21 mouse cellular contexts compared by ENCODE assay signal in genomic region chr3:146374596-146375175, GRCm38 (mm10). TPM values are rescaled to one million over a fixed set of nuclear protein-coding genes. Genes with fewer than 3 reads are reported as not detected.
A peak's percentile ranks its signal among the peaks of the same experiment; 100 is the strongest.
DNase-seq lines count a peak whose midpoint lies in the region; ATAC-seq and TF ChIP-seq lines count a peak whose summit lies in the region.
"Had no signal": no experiment of that assay in that cellular context is flagged by ENCODE, and none has a peak within 500 bp of the region (broad histone marks: within the 10 kb centered on the region; RNA-seq: fewer than 3 reads in every experiment).

No protein-coding gene starts in this region.

- no peak overlapping the region for H3K9ac ChIP-seq in forebrain, postnatal 0 days
- H3K9ac ChIP-seq in liver, embryonic 13.5 days, result no peak overlapping the region
- H3K9ac ChIP-seq in liver, embryonic 11.5 days (ENCODE audit: low read depth, low read length), result no peak overlapping the region
- no peak overlapping the region for H3K9ac ChIP-seq in heart, adult 2 months (ENCODE audit: low read depth, low read length)
- H3K9ac ChIP-seq: embryonic facial prominence, embryonic 13.5 days; heart, embryonic 15.5 days; hindbrain, embryonic 14.5 days; intestine, embryonic 15.5 days had no signal

- no peak for DNase-seq in forebrain, embryonic 10.5 days (ENCODE audit: extremely low spot score, low spot score)
- no peak for DNase-seq in forebrain, postnatal 0 days
- peak; percentile 22 for DNase-seq in heart, embryonic 10.5 days (ENCODE audit: low spot score)
- DNase-seq in heart, postnatal 10 days, result no peak
- no peak for DNase-seq in liver, embryonic 13.5 days
- DNase-seq in liver, embryonic 11.5 days (ENCODE audit: low spot score), result no peak
- DNase-seq in retina, postnatal 1 day, result peak; percentile 76
- DNase-seq in heart, adult 2 months, result no peak
- DNase-seq: adrenal gland, postnatal 10 days; B cell, adult 2 months; cerebellum, adult 11-12 months; cerebellum, adult 9-10 months; cerebellum, postnatal 25 days; gastrocnemius, postnatal 14 days had no signal

- TF ChIP-seq CTCF in forebrain, postnatal 0 days (IDR thresholded peaks at IDR 0.05; ENCODE audit: low read depth), result no peak
- no peak for TF ChIP-seq CTCF in heart, adult 2 months (IDR thresholded peaks at IDR 0.05)

- H3K4me3 ChIP-seq in forebrain, embryonic 10.5 days, result no peak overlapping the region
- H3K4me3 ChIP-seq in forebrain, postnatal 0 days (ENCODE audit: low read depth, low read length), result no peak overlapping the region
- H3K4me3 ChIP-seq in heart, embryonic 10.5 days, result no peak overlapping the region
- H3K4me3 ChIP-seq in liver, embryonic 13.5 days (replicated peaks), result no peak overlapping the region
- H3K4me3 ChIP-seq in liver, embryonic 11.5 days (ENCODE audit: low read depth, low read length), result no peak overlapping the region
- H3K4me3 ChIP-seq in heart, adult 2 months, result no peak overlapping the region
- H3K4me3 ChIP-seq: embryonic facial prominence, embryonic 13.5 days; heart, embryonic 15.5 days; hindbrain, embryonic 10.5 days; intestine, embryonic 15.5 days had no signal

- no peaks in the 10 kb centered on the region for H3K79me2 ChIP-seq in heart, adult 2 months (replicated peaks; ENCODE audit: control insufficient read depth, insufficient read depth, low read length)

- no peaks in the 10 kb centered on the region for H3K36me3 ChIP-seq in forebrain, embryonic 10.5 days (replicated peaks)
- H3K36me3 ChIP-seq in forebrain, postnatal 0 days (ENCODE audit: insufficient read depth), result no peaks in the 10 kb centered on the region
- H3K36me3 ChIP-seq in heart, embryonic 10.5 days, result no peaks in the 10 kb centered on the region
- H3K36me3 ChIP-seq in liver, embryonic 13.5 days, result no peaks in the 10 kb centered on the region
- no peaks in the 10 kb centered on the region for H3K36me3 ChIP-seq in liver, embryonic 11.5 days (ENCODE audit: control insufficient read depth, insufficient read depth, low read length)
- no peaks in the 10 kb centered on the region for H3K36me3 ChIP-seq in heart, adult 2 months (ENCODE audit: control insufficient read depth, insufficient read depth, low read length)
- H3K36me3 ChIP-seq: embryonic facial prominence, embryonic 13.5 days; G1E; heart, embryonic 15.5 days; hindbrain, embryonic 10.5 days; intestine, embryonic 15.5 days had no signal

- H3K9me3 ChIP-seq in forebrain, embryonic 10.5 days, result no peaks in the 10 kb centered on the region
- no peaks in the 10 kb centered on the region for H3K9me3 ChIP-seq in forebrain, postnatal 0 days (ENCODE audit: low read length)
- no peaks in the 10 kb centered on the region for H3K9me3 ChIP-seq in heart, embryonic 10.5 days
- H3K9me3 ChIP-seq in liver, embryonic 13.5 days (replicated peaks), result no peaks in the 10 kb centered on the region
- no peaks in the 10 kb centered on the region for H3K9me3 ChIP-seq in liver, embryonic 11.5 days (ENCODE audit: control insufficient read depth, low read length)
- H3K9me3 ChIP-seq: embryonic facial prominence, embryonic 13.5 days; G1E; heart, embryonic 15.5 days; hindbrain, embryonic 10.5 days; intestine, embryonic 15.5 days had no signal

- H3K4me1 ChIP-seq in forebrain, embryonic 10.5 days, result peaks cover 51% of the 10 kb centered on the region
- H3K4me1 ChIP-seq in forebrain, postnatal 0 days (ENCODE audit: insufficient read depth), result no peaks in the 10 kb centered on the region
- peaks cover 10% of the 10 kb centered on the region; the same call in 1 of the 2 replicates for H3K4me1 ChIP-seq in heart, embryonic 10.5 days
- peaks cover 57% of the 10 kb centered on the region for H3K4me1 ChIP-seq in liver, embryonic 13.5 days (replicated peaks)
- H3K4me1 ChIP-seq in liver, embryonic 11.5 days (replicated peaks; ENCODE audit: control insufficient read depth, insufficient read depth, low read length), result peaks cover 22% of the 10 kb centered on the region
- no peaks in the 10 kb centered on the region for H3K4me1 ChIP-seq in heart, adult 2 months (ENCODE audit: control insufficient read depth, insufficient read depth, low read length)
- H3K4me1 ChIP-seq: embryonic facial prominence, embryonic 13.5 days; heart, embryonic 15.5 days; intestine, embryonic 15.5 days had no signal

- H3K27ac ChIP-seq in forebrain, embryonic 10.5 days, result peak overlapping the region; percentile 54
- H3K27ac ChIP-seq in forebrain, postnatal 0 days (ENCODE audit: low read depth, low read length), result no peak overlapping the region
- no peak overlapping the region for H3K27ac ChIP-seq in heart, embryonic 10.5 days
- H3K27ac ChIP-seq in liver, embryonic 13.5 days, result peak overlapping the region; percentile 94
- H3K27ac ChIP-seq in liver, embryonic 11.5 days (ENCODE audit: low read depth, low read length), result no peak overlapping the region
- H3K27ac ChIP-seq in heart, adult 2 months, result no peak overlapping the region
- H3K27ac ChIP-seq: embryonic facial prominence, embryonic 13.5 days; heart, embryonic 15.5 days; hindbrain, embryonic 10.5 days; hindbrain, embryonic 14.5 days; intestine, embryonic 15.5 days had no signal

- TF ChIP-seq POLR2A in heart, adult 2 months (IDR thresholded peaks at IDR 0.05; ENCODE audit: insufficient read depth, low read depth, low read length), result no peak

- H3K4me2 ChIP-seq in forebrain, postnatal 0 days (ENCODE audit: low read depth), result no peak overlapping the region
- H3K4me2 ChIP-seq in liver, embryonic 13.5 days, result no peak overlapping the region
- no peak overlapping the region for H3K4me2 ChIP-seq in liver, embryonic 11.5 days
- H3K4me2 ChIP-seq: embryonic facial prominence, embryonic 13.5 days; heart, embryonic 15.5 days; hindbrain, embryonic 14.5 days; intestine, embryonic 15.5 days had no signal

- intact Hi-C loops in heart, postnatal 10 days (cut with DNase I), result no loop called here
- intact Hi-C loops in heart, adult 2 months (cut with DNase I), result no loop called here

- WGBS in forebrain, embryonic 10.5 days, result 58% methylated on average over 3 of the region's 3 CpGs
- 49% methylated on average over 3 of the region's 3 CpGs for WGBS in forebrain, postnatal 0 days
- WGBS in heart, embryonic 10.5 days, result 87% methylated on average over 3 of the region's 3 CpGs
- WGBS in liver, embryonic 13.5 days (ENCODE audit: insufficient replicate concordance), result 82% methylated on average over 3 of the region's 3 CpGs
- 83% methylated on average over 3 of the region's 3 CpGs for WGBS in liver, embryonic 11.5 days
- WGBS in heart, adult 2 months, result 87% methylated on average over 3 of the region's 3 CpGs

- peaks cover 74% of the 10 kb centered on the region for H3K27me3 ChIP-seq in forebrain, embryonic 10.5 days (ENCODE audit: poor library complexity, severe bottlenecking)
- no peaks in the 10 kb centered on the region for H3K27me3 ChIP-seq in forebrain, postnatal 0 days (ENCODE audit: insufficient read depth, low read length)
- H3K27me3 ChIP-seq in heart, embryonic 10.5 days (ENCODE audit: insufficient read depth, poor library complexity, severe bottlenecking), result no peaks in the 10 kb centered on the region
- no peaks in the 10 kb centered on the region for H3K27me3 ChIP-seq in liver, embryonic 13.5 days
- no peaks in the 10 kb centered on the region for H3K27me3 ChIP-seq in liver, embryonic 11.5 days (replicated peaks; ENCODE audit: control insufficient read depth, insufficient read depth, low read length)
- no peaks in the 10 kb centered on the region for H3K27me3 ChIP-seq in heart, adult 2 months (ENCODE audit: control insufficient read depth, insufficient read depth, low read length)
- H3K27me3 ChIP-seq: embryonic facial prominence, embryonic 13.5 days; heart, embryonic 15.5 days; intestine, embryonic 15.5 days had no signal

- no peak for TF ChIP-seq EP300 in heart, adult 2 months (IDR thresholded peaks at IDR 0.05; ENCODE audit: insufficient read depth, low read depth, low read length)

- no peak for ATAC-seq in forebrain, postnatal 0 days
- no peak for ATAC-seq in liver, embryonic 13.5 days (ENCODE audit: low read depth)
- no peak for ATAC-seq in liver, embryonic 11.5 days (replicated peaks; ENCODE audit: low FRiP score)
- ATAC-seq: CD4-positive, CD25-positive, alpha-beta regulatory T cell, adult 4 months; intestine, embryonic 15.5 days had no signal

RNA-seq across cellular contexts. Expression of gene Ssx2ip, which starts 29.8 kb away (rescaled TPM):
- 39.0 and 41.5 TPM in 2 replicates for polyA plus RNA-seq in forebrain, embryonic 10.5 days (2016; fragmentation: Nextera tagmentation; extraction: Ambion mirVana)
- 43.2 and 43.5 TPM in 2 replicates for total RNA-seq in forebrain, postnatal 0 days (2014; rRNA removed)
- polyA plus RNA-seq in forebrain, postnatal 0 days (2015; fragmentation: Nextera tagmentation; extraction: Ambion mirVana), result 19.8 and 26.6 TPM in 2 replicates
- 29.8 and 35.8 TPM in 2 replicates for polyA plus RNA-seq in heart, embryonic 10.5 days (2016; fragmentation: Nextera tagmentation; extraction: Ambion mirVana)
- total RNA-seq in heart, postnatal 10 days (2021), result 10 to 100 TPM; 11.7 to 15.3 TPM
- 105 and 130 TPM in 2 replicates for polyA plus RNA-seq in liver, embryonic 13.5 days (2015; fragmentation: Nextera tagmentation; extraction: Ambion mirVana)
- 109 and 130 TPM in 2 replicates for polyA plus RNA-seq in liver, embryonic 11.5 days (2014; fragmentation: Nextera tagmentation; extraction: Ambion mirVana)
- 10 to 100 TPM; 12.5 to 14.1 TPM for total RNA-seq in heart, adult 2 months (2021)
- polyA plus RNA-seq in heart, adult 2 months (2012; rRNA removed), result 3.1 and 4.1 TPM in 2 replicates

Comparison
In these comparisons a context has a peak if more than half of its experiments do, and no peak if none do; other contexts are left out.
1. DNase-seq: peak in heart, embryonic 10.5 days (single experiment) and retina, postnatal 1 day (single experiment); none in forebrain, embryonic 10.5 days (single experiment), forebrain, postnatal 0 days (single experiment), heart, postnatal 10 days (0 of 2), liver, embryonic 13.5 days (single experiment), liver, embryonic 11.5 days (single experiment) and heart, adult 2 months (0 of 2).
2. H3K27ac ChIP-seq: peak in forebrain, embryonic 10.5 days (single experiment) and liver, embryonic 13.5 days (single experiment); none in forebrain, postnatal 0 days (single experiment), heart, embryonic 10.5 days (single experiment), liver, embryonic 11.5 days (single experiment) and heart, adult 2 months (single experiment).